Mouse (Mus musculus) limb, embryonic 10.5 days (tissue): ENCODE measurements at regions not wholly inside any gene's neighbourhood (a gene's known extent, or its start where the extent isn't known, plus 50 kb on each side); places are given as distances from the start of the nearest gene placed in this dataset.
A peak's percentile ranks its signal among the peaks of the same experiment; 100 is the strongest.

Source experiments
- DNase-seq: peaks from one replicate; pipeline ENCODE4 v3.0.0-alpha.2; 2017; ENCODE audit warnings: low spot score
- H3K27ac ChIP-seq: fragments of 300-500 bp; sonication (generic); 2 replicates; pipeline ENCODE4 v1.5.1; 2016; ENCODE audit warnings: mild to moderate bottlenecking
- H3K27me3 ChIP-seq: fragments of 300-500 bp; sonication (generic); 2 replicates; pipeline ENCODE4 v1.6.1; 2016; ENCODE audit warnings: low read depth, mild to moderate bottlenecking; ENCODE audit not compliant: poor library complexity, severe bottlenecking
- H3K36me3 ChIP-seq: fragments of 300-500 bp; sonication (generic); 2 replicates; pipeline ENCODE4 v1.6.1; 2016; ENCODE audit warnings: mild to moderate bottlenecking, moderate library complexity
- H3K4me1 ChIP-seq: fragments of 300-500 bp; sonication (generic); 2 replicates; pipeline ENCODE4 v1.6.1; 2016
- H3K4me3 ChIP-seq: fragments of 300-500 bp; sonication (generic); 2 replicates; pipeline ENCODE4 v1.5.1; 2016; ENCODE audit warnings: mild to moderate bottlenecking, moderate library complexity
- H3K9me3 ChIP-seq: fragments of 300-500 bp; sonication (generic); replicated peaks from 2 replicates; pipeline ENCODE4 v1.6.1; 2016; ENCODE audit warnings: mild to moderate bottlenecking
- WGBS: fragments of 180-500 bp; shearing (Covaris S2); methylation state at CpG from one replicate; pipeline ENCODE4 v1.1.7; 2016; 5-methylcytosine and 5-hydroxymethylcytosine counted together

DNA sequence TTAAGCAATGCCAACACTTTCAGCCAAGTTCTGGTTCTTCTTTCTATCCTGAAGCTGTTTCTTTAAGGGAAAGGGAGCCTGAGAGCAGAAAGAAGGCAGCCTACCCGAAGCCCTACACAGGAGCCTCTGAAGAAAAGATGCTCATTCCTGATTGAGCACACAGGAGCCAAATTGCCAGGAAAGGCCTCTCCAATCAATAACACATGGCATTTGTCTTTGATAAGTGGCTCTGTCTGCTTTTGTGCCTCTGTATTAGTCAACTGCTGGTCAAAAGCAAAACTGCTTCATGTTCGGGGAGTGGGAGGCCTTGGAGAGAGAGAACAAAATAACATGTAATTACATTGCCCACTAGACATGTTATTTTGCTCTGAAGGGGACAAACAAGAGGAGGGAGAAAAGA, 1607.4 kb downstream of the 4930444P10Rik start:
- DNase-seq = no peak
- Histone ChIP-seq H3K36me3 (no peaks in the 10 kb centered on the region), H3K9me3 (no peaks in the 10 kb centered on the region), H3K27me3 (no peaks in the 10 kb centered on the region), H3K4me3 (no peak overlapping the region), H3K4me1 (peaks cover 13% of the 10 kb centered on the region; the same call in 1 of the 2 replicates), H3K27ac (no peak overlapping the region)
- 23% methylated on average over 2 of the region's 2 CpGs for WGBS

DNA sequence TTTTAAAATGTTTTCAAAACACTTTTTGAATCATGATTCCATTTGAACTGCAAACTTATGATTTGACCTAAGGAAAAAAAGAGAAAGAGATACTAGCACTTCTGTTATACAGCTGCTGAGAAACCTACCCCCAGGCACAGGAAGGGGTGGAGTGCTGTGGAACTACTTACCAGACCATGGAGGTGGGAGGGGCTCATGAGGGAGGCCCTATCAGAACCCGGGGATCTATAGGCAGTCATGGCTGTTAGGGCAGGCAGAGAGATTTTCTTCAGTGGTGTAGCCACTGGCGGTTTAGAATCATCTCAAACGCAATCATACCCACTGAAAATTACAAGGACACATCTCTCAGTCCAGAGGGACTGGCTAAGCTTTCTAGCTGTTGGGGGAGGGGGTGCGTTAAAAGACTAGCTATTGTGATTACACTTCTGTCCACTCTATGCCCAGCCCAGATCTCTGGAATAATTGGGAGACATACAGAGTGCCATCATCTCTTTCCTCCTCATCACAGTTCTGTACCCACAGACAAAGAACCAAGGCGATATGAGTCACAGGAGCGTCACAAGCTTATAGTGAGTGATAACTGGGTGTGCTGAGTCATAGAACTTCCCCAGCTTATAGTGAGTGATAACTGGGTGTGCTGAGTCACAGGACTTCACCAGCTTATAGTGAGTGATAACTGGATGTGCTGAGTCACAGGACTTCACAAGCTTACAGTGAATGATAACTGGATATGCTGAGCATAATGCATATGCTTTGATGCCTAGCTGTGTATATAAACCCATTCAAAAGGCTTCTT, 1608.8 kb downstream of the 4930444P10Rik start:
- 90% methylated on average over 6 of the region's 6 CpGs for WGBS
- no peak for DNase-seq
- H3K4me3 ChIP-seq = no peak overlapping the region

DNA sequence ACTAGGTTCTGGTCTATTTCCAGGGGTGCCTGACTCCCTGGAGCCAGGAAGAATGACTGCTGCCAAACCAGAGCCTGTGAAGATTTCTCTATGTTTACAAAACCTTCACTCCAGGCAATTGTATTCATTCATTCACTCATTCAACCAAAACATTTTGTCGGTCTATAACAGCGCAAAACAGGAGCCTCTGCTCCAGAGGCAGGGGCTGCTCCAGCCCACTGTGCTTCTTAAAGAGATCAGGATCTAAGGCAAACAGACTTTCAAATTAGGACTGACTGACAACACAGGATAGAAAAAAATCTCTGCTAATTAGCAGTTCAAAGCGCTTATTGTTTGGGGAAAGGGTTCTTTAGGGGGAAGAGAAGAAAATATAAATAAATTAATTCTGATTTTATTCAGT, 1620.8 kb downstream of the 4930444P10Rik start:
- Histone ChIP-seq H3K4me3 (no peak overlapping the region), H3K36me3 (no peaks in the 10 kb centered on the region), H3K4me1 (no peaks in the 10 kb centered on the region), H3K27ac (no peak overlapping the region), H3K9me3 (no peaks in the 10 kb centered on the region), H3K27me3 (no peaks in the 10 kb centered on the region)
- WGBS = 40% methylated on average over 3 of the region's 3 CpGs
- DNase-seq = no peak

More for the DNA sequence above, 1608.8 kb downstream of the 4930444P10Rik start:
- Histone ChIP-seq H3K27ac (no peak overlapping the region), H3K36me3 (no peaks in the 10 kb centered on the region), H3K9me3 (no peaks in the 10 kb centered on the region), H3K4me1 (peaks cover 8% of the 10 kb centered on the region; the same call in 1 of the 2 replicates), H3K27me3 (no peaks in the 10 kb centered on the region)

DNA sequence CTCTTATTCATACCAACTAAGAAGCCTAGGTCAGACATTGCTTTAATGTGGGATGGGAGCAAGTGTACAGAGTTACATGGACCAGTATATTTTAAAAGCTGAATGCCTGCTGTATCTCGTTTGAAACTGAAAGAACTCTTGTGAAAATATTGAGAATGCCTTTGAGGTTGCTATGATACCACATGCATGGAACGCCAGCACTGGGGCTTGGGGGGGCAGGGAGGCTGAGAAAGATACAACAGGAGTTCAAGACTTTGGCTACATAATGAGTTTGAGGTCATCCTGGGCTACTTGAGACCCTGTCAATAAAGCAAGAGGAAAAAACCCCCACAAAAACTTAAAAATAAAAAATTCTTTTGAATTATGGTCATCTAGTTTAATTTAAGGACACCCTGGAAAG, 1621.6 kb downstream of the 4930444P10Rik start:
- WGBS = 72% methylated on average over 2 of the region's 2 CpGs
- Histone ChIP-seq H3K27ac (no peak overlapping the region), H3K4me3 (no peak overlapping the region), H3K9me3 (no peaks in the 10 kb centered on the region), H3K36me3 (no peaks in the 10 kb centered on the region), H3K4me1 (no peaks in the 10 kb centered on the region), H3K27me3 (no peaks in the 10 kb centered on the region)
- no peak for DNase-seq

DNA sequence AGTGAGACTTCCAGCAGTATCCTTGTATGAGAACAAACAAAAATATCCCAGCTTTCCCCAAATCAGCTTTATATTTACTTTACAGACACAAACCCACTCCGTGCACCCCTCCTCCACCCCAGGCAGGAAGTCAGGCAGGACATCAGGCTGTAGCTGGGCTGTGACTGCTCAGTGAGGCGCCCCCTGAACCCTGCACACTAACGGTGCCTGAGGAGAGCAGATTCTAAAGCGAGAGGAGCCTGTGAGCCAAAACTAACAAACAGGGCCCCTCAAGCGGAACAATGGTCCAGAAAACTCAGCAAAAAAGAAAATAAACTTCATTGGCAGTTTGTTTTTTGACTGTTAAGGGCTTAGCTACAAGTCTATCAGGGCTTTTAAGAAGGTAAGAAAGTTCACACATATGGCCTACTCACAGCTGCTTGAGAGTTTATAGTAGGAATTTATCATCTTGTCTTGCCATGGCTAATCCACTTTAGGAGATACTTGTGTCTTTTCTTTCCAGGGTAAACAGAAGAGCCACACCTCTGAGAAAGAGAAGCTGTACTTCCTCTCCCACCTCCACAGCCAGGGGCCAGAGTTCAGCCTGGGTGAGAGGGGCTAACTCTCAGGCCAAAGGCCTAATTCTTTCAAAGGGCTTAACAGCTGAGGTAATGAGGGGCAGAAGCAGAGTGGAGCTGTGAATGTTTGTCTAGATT, 1628.2 kb downstream of the 4930444P10Rik start:
- 10% methylated on average over 5 of the region's 5 CpGs for WGBS
- Histone ChIP-seq H3K27me3 (no peaks in the 10 kb centered on the region), H3K36me3 (no peaks in the 10 kb centered on the region), H3K9me3 (no peaks in the 10 kb centered on the region), H3K4me3 (no peak overlapping the region), H3K4me1 (peaks cover 16% of the 10 kb centered on the region), H3K27ac (peak overlapping the region; percentile 59)
- no peak for DNase-seq

DNA sequence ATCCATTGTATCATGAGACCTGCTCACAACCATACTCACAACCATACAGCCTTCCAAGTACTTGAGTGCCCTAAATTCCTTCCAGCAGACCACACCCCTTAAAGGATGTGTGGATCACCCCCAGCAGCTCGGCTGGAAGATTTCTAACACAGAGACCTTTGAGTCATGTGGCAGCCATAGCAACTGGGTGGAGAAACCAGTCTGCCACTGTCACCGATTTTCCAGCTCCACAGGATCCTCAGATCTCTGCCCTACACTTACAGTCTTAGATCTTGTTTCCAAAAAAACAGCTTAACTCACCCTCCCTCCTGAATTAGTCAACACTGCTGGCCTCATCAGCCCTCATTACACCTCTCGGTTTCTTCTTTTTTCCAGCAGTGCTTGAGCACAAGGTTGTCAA, 1630.6 kb downstream of the 4930444P10Rik start:
- Histone ChIP-seq H3K4me3 (no peak overlapping the region), H3K9me3 (no peaks in the 10 kb centered on the region), H3K36me3 (no peaks in the 10 kb centered on the region), H3K27me3 (no peaks in the 10 kb centered on the region), H3K4me1 (peaks cover 16% of the 10 kb centered on the region), H3K27ac (no peak overlapping the region)
- DNase-seq = no peak
- 27% methylated on average over 3 of the region's 3 CpGs for WGBS

DNA sequence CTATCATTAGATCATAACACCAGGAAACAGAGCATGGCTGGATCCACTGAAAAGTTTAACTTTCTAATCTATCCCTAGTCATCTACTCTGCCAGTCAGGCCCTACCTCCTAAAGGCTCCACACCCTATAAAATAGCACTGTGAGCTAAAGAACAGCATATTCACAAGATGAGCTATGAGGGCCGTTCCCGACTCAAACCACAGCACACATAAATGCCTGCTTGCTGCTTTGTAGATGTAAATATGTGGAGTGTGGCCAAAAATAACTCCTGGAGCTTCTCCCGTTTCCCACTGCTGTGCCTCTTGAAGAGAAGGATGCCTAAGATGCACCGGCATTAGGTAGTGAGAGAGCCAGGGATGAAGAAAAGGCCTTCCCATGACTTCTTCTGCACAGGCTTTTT, 1632.3 kb downstream of the 4930444P10Rik start:
- no peak for DNase-seq
- Histone ChIP-seq H3K36me3 (no peaks in the 10 kb centered on the region), H3K4me1 (peaks cover 21% of the 10 kb centered on the region), H3K4me3 (no peak overlapping the region), H3K27ac (no peak overlapping the region), H3K9me3 (no peaks in the 10 kb centered on the region), H3K27me3 (0 out of 2 replicates have a peak, but pooled peaks cover 4% of the 10 kb centered on the region)
- 91% methylated on average over 4 of the region's 4 CpGs for WGBS

DNA sequence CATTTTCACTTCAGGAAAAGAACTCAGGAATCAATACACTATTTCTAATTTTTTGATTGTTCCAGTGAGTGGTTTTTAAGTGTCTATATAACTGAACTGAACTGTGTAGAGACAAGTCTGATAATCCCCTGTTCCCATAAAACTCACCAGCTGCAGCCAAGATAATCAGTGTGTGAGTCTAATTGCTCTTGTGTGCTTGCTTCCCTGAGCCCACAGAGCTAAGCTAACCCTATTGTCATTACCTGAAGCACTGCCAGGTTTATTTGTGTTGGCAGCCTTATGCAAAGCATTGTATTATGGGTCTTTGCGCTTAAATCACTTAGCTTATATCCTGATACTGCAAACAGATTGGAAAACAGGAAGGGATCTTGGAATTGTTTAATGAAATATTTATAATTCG, 1663.8 kb downstream of the 4930444P10Rik start:
- no peak overlapping the region for H3K4me3 ChIP-seq
- 88% methylated on average over 2 of the region's 2 CpGs for WGBS
- no peaks in the 10 kb centered on the region for H3K36me3 ChIP-seq
- H3K27ac ChIP-seq = no peak overlapping the region
- no peak for DNase-seq
- no peaks in the 10 kb centered on the region for H3K9me3 ChIP-seq
- no peaks in the 10 kb centered on the region for H3K27me3 ChIP-seq
- no peaks in the 10 kb centered on the region for H3K4me1 ChIP-seq

DNA sequence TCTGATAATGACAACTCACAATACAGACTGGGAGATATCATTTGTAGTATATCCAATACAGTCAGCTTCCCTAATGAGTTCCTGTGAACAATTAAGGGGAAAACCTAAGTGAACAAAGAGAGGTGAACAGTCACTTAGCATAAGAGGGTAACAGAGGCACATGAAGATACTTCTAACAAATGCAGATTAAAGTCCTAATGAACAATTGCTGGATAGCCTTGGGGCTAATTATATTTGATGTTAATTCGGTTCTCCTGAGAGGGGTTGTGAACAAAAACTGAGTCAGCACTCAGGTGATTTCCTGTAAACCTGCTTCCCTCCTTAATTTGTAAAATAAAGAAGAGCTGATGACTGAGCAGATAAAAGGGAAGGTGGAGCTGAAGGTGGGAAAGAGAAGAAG, 1672.1 kb downstream of the 4930444P10Rik start:
- 89% methylated on average over 1 of the region's 1 CpGs for WGBS
- no peaks in the 10 kb centered on the region for H3K36me3 ChIP-seq
- no peak for DNase-seq
- peaks cover 4% of the 10 kb centered on the region; the same call in 1 of the 2 replicates for H3K4me1 ChIP-seq
- no peak overlapping the region for H3K27ac ChIP-seq
- no peaks in the 10 kb centered on the region for H3K27me3 ChIP-seq
- no peaks in the 10 kb centered on the region for H3K9me3 ChIP-seq
- no peak overlapping the region for H3K4me3 ChIP-seq

DNA sequence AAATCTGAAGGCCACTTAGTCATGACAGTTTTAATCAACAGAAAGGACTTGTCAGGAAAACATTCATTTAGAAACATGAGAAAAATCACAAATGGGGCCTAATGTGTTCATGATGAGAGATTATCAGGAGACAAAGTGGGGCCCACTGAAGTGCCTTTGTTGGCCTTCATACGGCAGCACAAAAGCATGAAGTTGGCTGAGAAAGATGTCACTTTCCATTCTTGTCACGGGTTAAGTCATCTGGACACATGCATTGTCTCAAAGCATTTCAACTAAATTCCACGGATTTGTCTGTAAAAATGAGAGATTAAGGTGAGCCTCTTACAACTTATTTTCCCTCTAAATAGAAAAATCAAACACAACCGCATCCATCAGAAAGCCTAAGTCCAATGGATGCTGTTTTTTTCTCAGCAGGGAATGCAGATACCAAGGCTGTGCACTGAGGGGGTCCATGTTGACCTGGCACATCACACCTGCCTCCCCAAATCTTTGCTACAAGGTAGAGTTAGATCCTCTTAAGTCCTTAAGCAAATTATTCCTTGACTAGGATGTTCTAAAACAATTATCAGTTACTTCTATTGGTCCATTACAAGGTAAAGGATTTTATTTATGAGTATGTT, 1679.2 kb downstream of the 4930444P10Rik start:
- H3K36me3 ChIP-seq = no peaks in the 10 kb centered on the region
- no peak overlapping the region for H3K27ac ChIP-seq
- no peak overlapping the region for H3K4me3 ChIP-seq
- no peaks in the 10 kb centered on the region for H3K27me3 ChIP-seq
- WGBS = 85% methylated on average over 4 of the region's 4 CpGs
- no peaks in the 10 kb centered on the region for H3K4me1 ChIP-seq
- no peaks in the 10 kb centered on the region for H3K9me3 ChIP-seq
- no peak for DNase-seq

DNA sequence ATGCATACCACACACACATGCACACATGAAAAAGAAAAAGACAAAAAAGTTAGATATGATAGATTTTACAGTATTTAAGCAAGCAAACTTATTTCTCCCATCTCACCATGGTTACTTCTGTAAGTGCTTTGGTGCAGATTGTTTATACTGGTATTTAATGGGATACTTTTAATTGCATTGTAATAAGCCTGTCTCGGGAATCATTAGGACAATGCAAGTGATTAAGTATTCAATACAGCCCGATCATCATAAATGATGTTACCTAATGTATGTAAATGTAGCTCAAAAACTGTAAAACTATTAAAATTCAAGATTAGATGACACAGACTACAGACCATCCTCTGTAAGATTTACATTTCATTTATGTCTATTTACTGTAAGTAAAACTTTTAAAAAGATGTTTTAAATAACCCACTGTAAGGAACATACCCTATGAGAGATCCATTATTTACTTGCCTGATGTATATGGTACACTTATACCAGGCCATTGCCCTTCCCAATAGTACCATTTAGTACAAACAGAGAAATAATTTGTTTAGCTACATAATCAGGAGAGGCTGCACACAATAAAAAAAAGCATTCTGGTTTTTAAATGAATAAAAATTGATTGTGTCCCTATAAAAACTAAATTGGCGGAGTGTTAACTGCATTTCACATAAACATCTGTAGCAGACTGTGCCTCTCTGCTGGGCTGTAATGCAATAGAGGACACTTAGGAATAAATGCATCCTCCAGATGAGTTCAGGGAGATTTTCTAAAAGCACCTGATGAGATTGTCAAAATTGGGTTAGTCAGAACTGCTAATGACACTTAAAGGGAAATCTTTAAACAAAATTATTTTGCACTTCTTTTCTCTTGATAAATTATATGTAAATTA, 1722.9 kb downstream of the 4930444P10Rik start:
- H3K36me3 ChIP-seq = no peaks in the 10 kb centered on the region
- no peak overlapping the region for H3K27ac ChIP-seq
- H3K4me3 ChIP-seq = no peak overlapping the region
- no peaks in the 10 kb centered on the region for H3K9me3 ChIP-seq
- H3K27me3 ChIP-seq = peaks cover 8% of the 10 kb centered on the region; the same call in 1 of the 2 replicates
- no peak for DNase-seq
- 92% methylated on average over 3 of the region's 3 CpGs for WGBS
- H3K4me1 ChIP-seq = no peaks in the 10 kb centered on the region

DNA sequence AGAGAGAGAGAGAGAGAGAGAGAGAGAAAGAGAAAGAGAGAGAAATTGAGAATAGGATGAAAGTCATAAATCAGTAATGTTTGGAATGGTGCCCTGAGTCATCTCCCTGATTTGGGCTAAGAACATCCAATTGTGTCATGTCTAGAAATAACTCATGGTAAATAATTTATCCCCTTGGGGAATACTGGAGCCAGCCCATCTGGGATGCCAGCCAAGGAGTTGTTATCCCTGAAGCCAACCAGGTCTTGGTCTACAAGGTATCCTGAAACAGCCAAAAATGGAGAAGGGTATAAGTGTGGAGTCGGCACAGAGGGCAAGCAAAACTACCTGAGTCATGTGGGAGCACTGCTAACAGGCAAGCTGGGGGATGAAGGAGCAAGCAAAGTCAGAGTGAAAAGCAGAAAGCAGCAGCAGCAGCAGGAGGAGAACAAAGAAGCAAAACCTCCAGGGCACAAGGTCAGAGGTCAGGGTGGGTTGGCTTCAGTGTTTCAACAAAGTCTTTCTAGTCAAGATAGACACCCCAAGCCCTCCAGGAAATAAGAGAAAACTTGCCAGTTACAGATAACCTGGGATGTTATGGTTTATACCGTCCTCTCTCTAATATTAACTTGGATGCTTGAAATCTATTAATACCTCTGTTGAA, 1733.0 kb downstream of the 4930444P10Rik start:
- Histone ChIP-seq H3K27ac (no peak overlapping the region), H3K9me3 (no peaks in the 10 kb centered on the region), H3K36me3 (no peaks in the 10 kb centered on the region), H3K4me1 (peaks cover 37% of the 10 kb centered on the region), H3K27me3 (peaks cover 46% of the 10 kb centered on the region), H3K4me3 (no peak overlapping the region)
- WGBS = 76% methylated on average over 2 of the region's 2 CpGs
- DNase-seq = no peak
